Mouse (Mus musculus): ENCODE data around the gene Arid1b.

DNA sequence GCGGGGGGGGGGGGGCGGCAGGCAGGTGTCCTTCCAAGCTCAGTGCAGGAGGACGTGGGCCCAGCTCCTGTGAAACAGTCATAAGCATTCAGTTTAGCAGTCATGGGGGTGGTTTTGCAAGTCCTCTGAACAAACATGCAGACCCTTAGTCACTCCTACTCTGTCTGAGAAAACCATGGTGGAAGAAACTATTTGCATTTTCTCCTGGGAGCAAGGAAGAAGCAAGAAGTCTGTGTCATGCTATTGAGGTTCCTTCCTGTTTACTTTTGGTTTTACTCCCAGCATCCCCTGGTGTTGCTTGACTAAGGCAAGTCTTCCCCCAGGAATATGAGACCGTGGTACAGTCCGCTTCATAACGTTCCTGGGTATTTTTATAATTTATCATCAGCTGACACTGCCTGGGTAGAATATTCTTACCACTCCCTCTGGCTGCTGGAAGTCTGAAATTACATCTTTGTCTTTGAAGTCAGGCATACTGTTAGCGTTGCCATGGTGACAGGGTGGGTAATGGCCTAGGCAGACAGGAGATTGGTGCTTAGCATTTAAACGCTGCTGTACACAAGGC is 144.6 kb downstream of the Arid1b start:
- TF ChIP-seq CTCF (IDR thresholded peaks at IDR 0.05; ENCODE audit: low read depth, low read length) (no peak), TAL1 (conservative IDR thresholded peaks at IDR 0.05; ENCODE audit: low read depth, low read length) (no peak), GATA1 (IDR thresholded peaks at IDR 0.05; ENCODE audit: borderline replicate concordance, low read length) (no peak), POLR2AphosphoS5 (IDR thresholded peaks at IDR 0.05; ENCODE audit: insufficient replicate concordance, low read depth, low read length) (no peak)
